10 mouse cellular contexts compared by ENCODE assay signal in genomic region chr14:34503759-34504158, GRCm38 (mm10). TPM values are rescaled to one million over a fixed set of nuclear protein-coding genes. Genes with fewer than 3 reads are reported as not detected.
DNase-seq lines count a peak whose midpoint lies in the region; ATAC-seq and TF ChIP-seq lines count a peak whose summit lies in the region.
"Had no signal": no experiment of that assay in that cellular context is flagged by ENCODE, and none has a peak within 500 bp of the region (broad histone marks: within the 10 kb centered on the region; RNA-seq: fewer than 3 reads in every experiment).

No protein-coding gene starts in this region.

- DNase-seq in heart, adult 18-20 months = no peak
- peak; percentile 90 for DNase-seq in midbrain, embryonic 11.5 days (ENCODE audit: low spot score, missing footprints)
- no peak for DNase-seq in spleen, adult 18-20 months
- no peak for DNase-seq in c-Kit-positive CD71-positive TER-119-positive erythroid progenitor cells, embryonic 14.5 days (ENCODE audit: low spot score)
- DNase-seq in thymus, postnatal 36 days = no peak

- H3K4me1 ChIP-seq in heart, embryonic 13.5 days = peaks cover 66% of the 10 kb centered on the region
- peaks cover 40% of the 10 kb centered on the region for H3K4me1 ChIP-seq in E14TG2a.4 (replicated peaks; ENCODE audit: low read depth, low read length)
- peaks cover 36% of the 10 kb centered on the region for H3K4me1 ChIP-seq in forebrain, embryonic 16.5 days (replicated peaks; ENCODE audit: control insufficient read depth, insufficient read depth, low read length)
- peaks cover 21% of the 10 kb centered on the region for H3K4me1 ChIP-seq in midbrain, embryonic 11.5 days (ENCODE audit: control insufficient read depth, insufficient read depth, low read length)

- H3K4me2 ChIP-seq in heart, embryonic 13.5 days = peak overlapping the region; percentile 78
- H3K4me2 ChIP-seq in forebrain, embryonic 16.5 days (ENCODE audit: low read length) = no peak overlapping the region; the same call in 1 of the 2 replicates
- H3K4me2 ChIP-seq in midbrain, embryonic 11.5 days = peak overlapping the region; percentile 71

- H3K4me3 ChIP-seq in heart, embryonic 13.5 days = peak overlapping the region; percentile 74; the same call in 1 of the 2 replicates
- H3K4me3 ChIP-seq in E14TG2a.4 (replicated peaks; ENCODE audit: low read length) = peak overlapping the region; percentile 90; the same call in 1 of the 2 replicates
- H3K4me3 ChIP-seq in forebrain, embryonic 16.5 days (replicated peaks; ENCODE audit: low read length) = no peak overlapping the region; the same call in 1 of the 2 replicates
- H3K4me3 ChIP-seq in midbrain, embryonic 11.5 days (ENCODE audit: low read depth, low read length) = no peak overlapping the region

- ATAC-seq in heart, embryonic 13.5 days (ENCODE audit: extremely low read depth, insufficient number of reproducible peaks, low FRiP score, low TSS enrichment) = no peak
- ATAC-seq in forebrain, embryonic 16.5 days = no peak
- no peak for ATAC-seq in midbrain, embryonic 11.5 days (ENCODE audit: low FRiP score)

- H3K27me3 ChIP-seq in heart, embryonic 13.5 days (replicated peaks) = peaks cover 13% of the 10 kb centered on the region
- H3K27me3 ChIP-seq in E14TG2a.4 (ENCODE audit: insufficient read depth, low read length) = peaks cover 7% of the 10 kb centered on the region
- no peaks in the 10 kb centered on the region for H3K27me3 ChIP-seq in forebrain, embryonic 16.5 days (replicated peaks; ENCODE audit: control insufficient read depth, insufficient read depth, low read length)
- no peaks in the 10 kb centered on the region for H3K27me3 ChIP-seq in midbrain, embryonic 11.5 days (ENCODE audit: control insufficient read depth, insufficient read depth, low read length)

- H3K36me3 ChIP-seq in heart, embryonic 13.5 days = no peaks in the 10 kb centered on the region
- no peaks in the 10 kb centered on the region for H3K36me3 ChIP-seq in E14TG2a.4 (ENCODE audit: insufficient read depth, low read length)
- H3K36me3 ChIP-seq in forebrain, embryonic 16.5 days (ENCODE audit: control insufficient read depth, insufficient read depth) = no peaks in the 10 kb centered on the region
- no peaks in the 10 kb centered on the region for H3K36me3 ChIP-seq in midbrain, embryonic 11.5 days (ENCODE audit: control insufficient read depth, insufficient read depth, low read length)
- H3K36me3 ChIP-seq: liver, embryonic 13.5 days had no signal

- peak overlapping the region; percentile 99 for H3K27ac ChIP-seq in heart, embryonic 13.5 days (replicated peaks)
- no peak overlapping the region for H3K27ac ChIP-seq in forebrain, embryonic 16.5 days (ENCODE audit: low read length)
- no peak overlapping the region for H3K27ac ChIP-seq in midbrain, embryonic 11.5 days (ENCODE audit: low read depth, low read length)

- TF ChIP-seq CTCF in E14TG2a.4 (conservative IDR thresholded peaks at IDR 0.05; ENCODE audit: low read length) = no peak

- H3K9me3 ChIP-seq in heart, embryonic 13.5 days = no peaks in the 10 kb centered on the region
- H3K9me3 ChIP-seq in E14TG2a.4 (ENCODE audit: low read length) = no peaks in the 10 kb centered on the region
- no peaks in the 10 kb centered on the region for H3K9me3 ChIP-seq in forebrain, embryonic 16.5 days (ENCODE audit: control insufficient read depth, low read length)
- no peaks in the 10 kb centered on the region for H3K9me3 ChIP-seq in midbrain, embryonic 11.5 days (ENCODE audit: control insufficient read depth, low read length)
- H3K9me3 ChIP-seq: liver, embryonic 13.5 days had no signal

- 68% methylated on average over 6 of the region's 6 CpGs for WGBS in heart, embryonic 13.5 days
- WGBS in forebrain, embryonic 16.5 days = 26% methylated on average over 6 of the region's 6 CpGs
- 43% methylated on average over 6 of the region's 6 CpGs for WGBS in midbrain, embryonic 11.5 days

- H3K9ac ChIP-seq in heart, embryonic 13.5 days = no peak overlapping the region; the same call in 1 of the 2 replicates
- H3K9ac ChIP-seq in forebrain, embryonic 16.5 days (replicated peaks; ENCODE audit: low read depth, low read length) = peak overlapping the region; percentile 18; the same call in 1 of the 2 replicates
- no peak overlapping the region for H3K9ac ChIP-seq in midbrain, embryonic 11.5 days (ENCODE audit: low read length)

RNA-seq across cellular contexts. Expression of gene Bmpr1a, which starts 0.6 kb away (rescaled TPM):
- polyA plus RNA-seq in heart, embryonic 13.5 days (2015; fragmentation: Nextera tagmentation; extraction: Ambion mirVana) = 37.1 and 37.4 TPM in 2 replicates
- 10 to 100 TPM; 52.9 to 56.9 TPM for total RNA-seq in heart, adult 18-20 months (2021)
- polyA plus RNA-seq in forebrain, embryonic 16.5 days (2015; fragmentation: Nextera tagmentation; extraction: Ambion mirVana) = 21.1 and 25.2 TPM in 2 replicates
- polyA plus RNA-seq in midbrain, embryonic 11.5 days (2014; fragmentation: Nextera tagmentation; extraction: Ambion mirVana) = 44.4 and 49.8 TPM in 2 replicates

RNA-seq across cellular contexts. Expression of gene 9230112D13Rik, which starts 18.8 kb away (rescaled TPM):
- polyA plus RNA-seq in heart, embryonic 13.5 days (2015; fragmentation: Nextera tagmentation; extraction: Ambion mirVana) = not detected in 2 replicates
- total RNA-seq in heart, adult 18-20 months (2021) = not detected
- not detected in 2 replicates for polyA plus RNA-seq in forebrain, embryonic 16.5 days (2015; fragmentation: Nextera tagmentation; extraction: Ambion mirVana)
- not detected in 2 replicates for polyA plus RNA-seq in midbrain, embryonic 11.5 days (2014; fragmentation: Nextera tagmentation; extraction: Ambion mirVana)
- total RNA-seq: gastrocnemius, adult 8-10 months had no signal
- polyA plus RNA-seq: liver, embryonic 13.5 days had no signal

Comparison
In these comparisons a context has a peak if more than half of its experiments do, and no peak if none do; other contexts are left out.
1. H3K4me3 ChIP-seq: peak in heart, embryonic 13.5 days (single experiment) and E14TG2a.4 (single experiment); none in forebrain, embryonic 16.5 days (single experiment) and midbrain, embryonic 11.5 days (single experiment).